Mouse (Mus musculus): ENCODE results near the gene Stk38. TPM values are rescaled to one million over a fixed set of nuclear protein-coding genes. Genes with fewer than 3 reads are reported as not detected.

Gene Stk38
- polyA plus RNA-seq, 1 experiment from 2014 or later, result 71.0 TPM

DNA sequence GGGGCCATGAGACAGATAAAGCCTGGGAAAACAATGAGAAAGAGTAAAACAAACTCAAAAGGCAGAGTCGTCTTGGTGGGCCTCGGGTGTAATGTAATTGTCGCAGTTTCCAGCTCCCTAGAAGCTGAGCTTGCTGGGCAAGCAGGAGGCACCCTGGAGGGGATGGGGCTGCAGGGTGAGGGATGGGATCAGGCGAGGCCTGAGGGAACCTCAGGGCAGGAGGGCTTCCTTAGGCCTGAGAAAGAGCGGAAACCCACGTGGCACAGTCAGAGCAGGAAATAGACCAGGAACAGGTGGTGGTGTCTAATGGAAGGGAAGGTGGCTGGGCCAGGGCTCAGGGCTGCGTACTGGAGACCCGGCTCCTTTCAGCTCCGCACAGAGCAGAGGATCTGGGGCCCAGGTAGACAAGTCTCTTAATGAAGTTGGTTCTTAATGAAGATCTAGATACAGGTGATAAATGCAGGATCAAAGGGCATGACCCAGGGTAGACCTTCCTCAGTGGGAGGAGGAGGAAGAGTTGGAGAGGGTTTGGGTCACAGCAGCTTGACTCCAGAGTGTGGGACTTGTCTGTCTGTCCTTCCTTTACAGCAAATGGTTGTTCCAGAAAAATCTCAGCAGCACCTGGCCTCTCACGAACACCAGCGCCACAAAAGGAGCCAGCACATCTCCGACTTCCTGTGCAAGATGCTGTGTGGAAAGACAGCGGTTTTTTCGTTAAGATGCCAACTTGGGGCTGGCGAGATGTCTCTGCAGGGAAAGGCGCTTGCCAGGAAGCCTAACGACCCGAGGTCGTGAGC, 73.5 kb downstream of the Stk38 start:
- Histone ChIP-seq H3K4me3 (no peak overlapping the region), H3K4me1 (peaks cover 24% of the 10 kb centered on the region), H3K27me3 (replicated peaks) (no peaks in the 10 kb centered on the region), H3K36me3 (no peaks in the 10 kb centered on the region), H3K9ac (no peak overlapping the region), H3K9me3 (no peaks in the 10 kb centered on the region), H3K27ac (replicated peaks) (no peak overlapping the region), H3K4me2 (no peak overlapping the region)
- no peak for ATAC-seq (ENCODE audit: extremely low read depth, insufficient number of reproducible peaks, low FRiP score, low TSS enrichment)
- WGBS, result 66% methylated on average over 19 of the region's 19 CpGs

DNA sequence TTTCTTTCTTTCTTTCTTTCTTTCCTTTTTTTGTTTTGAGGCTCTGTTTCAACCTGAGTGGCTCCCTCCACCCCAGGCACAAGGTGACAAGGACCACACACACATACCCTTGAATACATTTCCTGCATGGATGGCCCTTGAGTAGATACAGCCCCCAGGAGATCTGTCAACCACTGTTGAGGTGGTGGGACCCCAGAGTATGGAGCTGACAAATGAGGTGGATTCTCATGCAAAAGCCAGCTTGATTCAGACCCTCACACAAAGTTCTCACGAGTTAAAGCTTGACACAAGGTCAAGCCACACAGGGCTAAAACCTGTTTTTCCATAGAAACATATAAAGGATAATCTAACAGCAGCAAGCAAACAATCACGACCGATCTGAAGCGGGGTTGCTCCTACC, 75.5 kb downstream of the Stk38 start:
- peaks cover 24% of the 10 kb centered on the region for H3K4me1 ChIP-seq
- no peak overlapping the region for H3K9ac ChIP-seq
- H3K4me2 ChIP-seq, result no peak overlapping the region
- H3K27me3 ChIP-seq (replicated peaks), result no peaks in the 10 kb centered on the region
- ATAC-seq (ENCODE audit: extremely low read depth, insufficient number of reproducible peaks, low FRiP score, low TSS enrichment), result no peak
- no peak overlapping the region for H3K4me3 ChIP-seq
- H3K27ac ChIP-seq (replicated peaks), result no peak overlapping the region
- H3K9me3 ChIP-seq, result no peaks in the 10 kb centered on the region
- 86% methylated on average over 4 of the region's 4 CpGs for WGBS
- no peaks in the 10 kb centered on the region for H3K36me3 ChIP-seq

DNA sequence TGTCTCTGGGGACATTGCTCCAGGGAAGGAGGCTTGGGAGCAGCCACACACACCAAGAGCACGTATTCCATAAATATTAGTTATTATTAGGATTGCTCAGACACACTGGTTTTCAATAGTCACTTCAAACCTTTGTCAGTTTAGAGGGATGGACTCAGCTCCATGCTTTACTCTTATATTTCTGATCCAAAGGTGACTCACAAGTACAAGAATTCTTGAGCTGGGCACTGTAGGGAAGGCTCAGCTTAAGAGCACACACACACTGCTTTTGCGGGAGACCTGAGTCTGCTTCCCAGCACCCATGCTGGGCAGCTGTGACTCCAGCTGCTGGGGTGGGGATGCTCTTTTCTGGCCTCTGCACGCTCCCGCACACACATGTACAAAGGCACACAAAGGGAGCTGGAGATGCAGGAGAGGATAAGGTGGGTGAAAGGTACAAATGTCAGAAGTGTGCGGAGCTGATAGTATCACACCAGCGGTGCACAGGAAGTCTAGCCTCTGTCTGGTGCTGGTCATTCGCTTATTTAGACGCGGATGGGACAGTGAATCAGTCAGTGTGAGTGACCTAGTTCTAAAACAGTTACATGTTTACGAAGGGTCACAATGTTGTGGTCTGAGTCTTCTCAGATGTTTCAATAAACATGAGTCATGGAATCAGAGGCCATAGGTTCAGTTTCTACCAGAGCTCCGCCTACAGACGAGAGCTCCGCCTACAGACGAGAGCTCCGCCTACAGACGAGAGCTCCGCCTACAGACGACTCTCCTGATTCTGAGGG, 76.2 kb downstream of the Stk38 start:
- peak overlapping the region; percentile 92 for H3K27ac ChIP-seq (replicated peaks)
- H3K4me2 ChIP-seq, result no peak overlapping the region
- H3K4me3 ChIP-seq, result no peak overlapping the region
- H3K9ac ChIP-seq, result no peak overlapping the region
- no peak for ATAC-seq (ENCODE audit: extremely low read depth, insufficient number of reproducible peaks, low FRiP score, low TSS enrichment)
- H3K36me3 ChIP-seq, result no peaks in the 10 kb centered on the region
- H3K27me3 ChIP-seq (replicated peaks), result no peaks in the 10 kb centered on the region
- H3K4me1 ChIP-seq, result peaks cover 28% of the 10 kb centered on the region
- 87% methylated on average over 18 of the region's 18 CpGs for WGBS
- no peaks in the 10 kb centered on the region for H3K9me3 ChIP-seq

DNA sequence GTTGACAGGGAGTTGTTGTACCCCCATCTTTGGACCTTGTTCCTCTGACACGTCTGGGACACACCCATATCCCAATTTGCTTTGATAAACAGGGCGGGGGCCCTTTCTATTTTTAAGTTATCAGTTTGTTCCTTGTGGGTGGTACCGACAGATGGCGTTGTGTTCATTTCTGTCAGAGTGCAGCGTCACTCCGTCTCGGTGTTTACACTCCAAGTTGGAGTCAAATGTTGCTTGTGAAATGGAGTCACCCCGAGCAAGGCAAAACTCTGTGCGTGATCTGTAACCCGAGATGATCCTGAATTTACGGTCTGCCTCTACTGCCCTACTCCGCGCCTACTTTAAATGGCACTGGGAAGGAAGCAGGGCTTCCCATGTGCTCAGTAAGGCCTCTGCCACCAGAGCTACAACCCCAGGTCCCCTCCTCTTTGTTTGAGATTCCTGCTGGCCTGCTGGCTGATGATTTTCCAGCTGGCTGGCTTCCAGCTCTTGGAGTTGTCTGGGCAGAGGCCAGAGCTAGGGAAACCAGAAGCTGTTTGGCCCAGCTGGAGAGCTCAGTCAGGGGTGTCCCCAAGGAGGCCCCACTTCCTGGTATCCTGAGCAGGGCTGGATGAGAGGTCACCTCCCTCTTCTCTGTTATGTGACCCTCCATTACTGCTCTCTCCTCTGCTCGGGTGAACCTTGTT, 77.3 kb downstream of the Stk38 start:
- ATAC-seq (ENCODE audit: extremely low read depth, insufficient number of reproducible peaks, low FRiP score, low TSS enrichment), result peak; percentile 61
- peaks cover 31% of the 10 kb centered on the region for H3K4me1 ChIP-seq

DNA sequence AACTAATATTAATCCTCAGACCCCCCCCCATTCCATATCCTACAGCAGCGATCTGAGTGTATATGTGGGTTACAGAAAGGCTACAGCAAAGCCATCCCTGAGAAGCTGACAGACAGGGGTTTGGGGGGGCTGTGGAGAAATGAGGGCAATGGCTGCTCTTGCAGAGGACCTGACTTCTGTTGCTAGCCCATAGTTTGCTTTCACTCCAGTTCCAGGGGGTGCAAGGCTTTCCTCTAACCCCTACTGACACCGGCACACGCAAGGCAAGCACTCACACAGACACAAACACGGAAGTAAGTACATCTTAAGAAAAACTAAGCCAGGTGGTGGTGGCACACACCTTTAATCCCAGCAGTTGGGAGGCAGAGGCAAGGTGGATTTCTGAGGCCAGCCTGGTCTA, 78.4 kb downstream of the Stk38 start:
- Histone ChIP-seq H3K4me1 (peaks cover 31% of the 10 kb centered on the region), H3K4me3 (no peak overlapping the region), H3K27me3 (replicated peaks) (no peaks in the 10 kb centered on the region), H3K9me3 (no peaks in the 10 kb centered on the region), H3K4me2 (no peak overlapping the region), H3K27ac (replicated peaks) (no peak overlapping the region), H3K36me3 (no peaks in the 10 kb centered on the region), H3K9ac (no peak overlapping the region)
- ATAC-seq (ENCODE audit: extremely low read depth, insufficient number of reproducible peaks, low FRiP score, low TSS enrichment), result no peak
- WGBS, result 87% methylated on average over 4 of the region's 4 CpGs

More for the DNA sequence above, 77.3 kb downstream of the Stk38 start:
- WGBS, result 9% methylated on average over 14 of the region's 14 CpGs
- Histone ChIP-seq H3K27me3 (replicated peaks) (no peaks in the 10 kb centered on the region), H3K27ac (replicated peaks) (peak overlapping the region; percentile 92), H3K36me3 (no peaks in the 10 kb centered on the region), H3K4me3 (peak overlapping the region; percentile 28), H3K9ac (peak overlapping the region; percentile 55), H3K9me3 (no peaks in the 10 kb centered on the region), H3K4me2 (peak overlapping the region; percentile 58)

DNA sequence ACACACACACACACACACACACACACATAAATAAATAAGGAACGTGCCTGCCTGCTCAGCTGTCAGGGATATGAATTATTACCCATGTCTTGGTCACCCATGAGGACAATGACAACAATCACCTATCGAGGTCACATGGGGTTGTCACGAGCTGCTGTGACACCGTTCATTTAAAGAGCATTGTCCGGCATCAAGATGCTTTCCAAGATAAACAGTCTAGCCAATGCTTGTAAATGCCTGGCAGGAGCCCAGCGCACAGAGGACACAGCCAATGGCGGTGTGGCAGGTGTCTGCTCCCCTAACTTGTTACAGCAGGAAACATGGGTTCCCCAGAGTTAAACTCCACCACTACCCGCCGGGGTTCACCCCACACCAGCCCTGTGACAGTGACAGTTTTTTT, 79.8 kb downstream of the Stk38 start:
- H3K4me1 ChIP-seq, result peaks cover 29% of the 10 kb centered on the region
- no peak overlapping the region for H3K27ac ChIP-seq (replicated peaks)
- no peak overlapping the region for H3K9ac ChIP-seq
- no peaks in the 10 kb centered on the region for H3K36me3 ChIP-seq
- no peaks in the 10 kb centered on the region for H3K9me3 ChIP-seq
- no peak overlapping the region for H3K4me2 ChIP-seq
- ATAC-seq (ENCODE audit: extremely low read depth, insufficient number of reproducible peaks, low FRiP score, low TSS enrichment), result no peak
- H3K4me3 ChIP-seq, result no peak overlapping the region
- H3K27me3 ChIP-seq (replicated peaks), result no peaks in the 10 kb centered on the region
- 82% methylated on average over 9 of the region's 9 CpGs for WGBS

DNA sequence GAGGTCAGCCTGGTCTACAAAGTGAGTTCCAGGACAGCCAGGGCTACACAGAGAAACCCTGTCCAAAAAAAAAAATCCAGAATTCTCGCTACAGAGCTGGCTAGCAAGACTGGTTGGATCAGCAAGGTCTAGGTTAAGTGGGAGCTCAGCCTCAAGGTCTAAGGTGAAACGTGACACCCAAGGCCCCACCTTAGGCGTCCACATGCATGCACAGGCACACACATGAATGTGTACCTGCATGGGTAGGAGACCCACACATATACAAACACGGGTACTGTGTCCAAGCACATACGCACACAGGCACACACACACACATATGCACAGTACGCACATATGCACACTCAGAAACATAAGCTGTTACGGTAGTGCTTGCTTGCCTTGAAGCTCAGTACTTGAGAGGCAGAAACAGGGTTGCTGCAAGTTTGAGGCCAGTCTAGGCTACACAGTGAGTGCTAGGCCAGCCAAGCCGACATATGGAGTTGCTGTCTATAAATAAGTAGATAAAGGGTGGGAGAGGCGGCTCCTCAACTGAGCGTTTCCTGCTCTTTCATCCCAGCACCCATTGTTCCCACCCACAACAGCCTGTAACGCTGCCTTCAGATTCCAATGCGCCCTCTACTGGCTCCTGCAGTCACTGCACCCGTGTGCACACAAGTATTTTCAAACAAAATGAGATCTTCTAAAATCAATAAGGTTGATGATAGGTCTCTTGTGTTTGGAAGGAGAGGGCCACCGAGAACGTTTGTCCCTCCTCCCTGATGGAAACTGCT, 80.7 kb downstream of the Stk38 start:
- no peak overlapping the region for H3K27ac ChIP-seq (replicated peaks)
- no peaks in the 10 kb centered on the region for H3K36me3 ChIP-seq
- no peak overlapping the region for H3K9ac ChIP-seq
- no peak for ATAC-seq (ENCODE audit: extremely low read depth, insufficient number of reproducible peaks, low FRiP score, low TSS enrichment)
- H3K9me3 ChIP-seq, result no peaks in the 10 kb centered on the region
- H3K4me1 ChIP-seq, result peaks cover 29% of the 10 kb centered on the region
- no peaks in the 10 kb centered on the region for H3K27me3 ChIP-seq (replicated peaks)
- H3K4me2 ChIP-seq, result no peak overlapping the region
- H3K4me3 ChIP-seq, result no peak overlapping the region
- 43% methylated on average over 15 of the region's 15 CpGs for WGBS

DNA sequence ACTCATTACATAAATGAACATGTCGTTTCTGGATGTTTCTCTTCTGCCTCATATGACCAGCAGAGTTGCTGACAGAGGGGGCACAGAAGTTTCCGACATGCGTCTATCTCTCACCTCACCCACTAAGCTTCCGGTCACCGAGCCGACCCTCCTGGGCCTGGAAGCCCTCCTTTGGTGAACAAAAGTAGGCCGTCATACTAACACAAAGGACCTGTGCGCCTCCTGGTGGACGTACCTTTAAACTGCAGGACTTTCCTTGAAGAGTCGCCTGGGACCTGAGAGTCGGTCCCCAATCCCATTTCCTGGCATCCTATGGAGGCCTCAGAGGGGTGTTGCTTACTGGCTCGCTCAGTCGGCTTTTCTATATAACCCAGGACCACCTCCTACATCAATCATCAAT, 81.4 kb downstream of the Stk38 start:
- Histone ChIP-seq H3K4me1 (peaks cover 25% of the 10 kb centered on the region), H3K27ac (replicated peaks) (no peak overlapping the region), H3K4me3 (no peak overlapping the region), H3K4me2 (peak overlapping the region; percentile 39; the same call in 1 of the 2 replicates), H3K9me3 (no peaks in the 10 kb centered on the region), H3K36me3 (no peaks in the 10 kb centered on the region), H3K27me3 (replicated peaks) (no peaks in the 10 kb centered on the region), H3K9ac (0 out of 2 replicates have a peak overlapping the region, but pooled peaks have one; percentile 38)
- ATAC-seq (ENCODE audit: extremely low read depth, insufficient number of reproducible peaks, low FRiP score, low TSS enrichment), result no peak
- WGBS, result 9% methylated on average over 13 of the region's 13 CpGs

DNA sequence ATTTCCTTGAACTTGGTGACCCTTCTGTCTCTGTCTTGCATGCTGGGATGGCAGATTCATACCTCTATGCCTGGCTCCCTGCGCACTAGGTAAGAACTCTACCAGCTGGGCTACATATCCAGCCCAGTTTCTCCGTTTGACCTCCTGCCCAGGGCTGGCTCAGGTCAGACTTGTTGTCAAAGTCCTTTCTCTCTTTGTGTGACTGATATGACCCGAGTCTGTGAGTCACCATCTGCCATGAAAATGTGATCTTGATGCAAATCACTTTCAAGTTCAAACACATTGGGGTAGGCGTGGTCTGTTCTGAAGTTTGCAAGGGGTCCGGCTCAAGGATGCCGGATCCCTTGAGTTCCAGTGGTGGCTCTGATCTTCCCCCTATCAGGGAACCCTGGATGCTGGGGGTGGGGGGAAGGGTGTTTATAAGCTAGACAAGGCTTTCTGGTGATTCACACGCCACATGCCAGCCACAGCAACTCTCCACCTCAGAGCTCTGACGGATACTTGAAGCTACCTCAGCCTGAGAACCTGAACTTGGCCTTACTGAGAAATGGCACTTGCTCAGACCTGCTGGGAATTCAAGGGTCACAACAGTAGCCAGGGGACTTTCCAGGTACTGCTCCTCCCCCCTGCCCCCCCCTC, 82.7 kb downstream of the Stk38 start:
- Histone ChIP-seq H3K27me3 (replicated peaks) (no peaks in the 10 kb centered on the region), H3K36me3 (no peaks in the 10 kb centered on the region), H3K4me2 (no peak overlapping the region), H3K27ac (replicated peaks) (no peak overlapping the region), H3K4me3 (no peak overlapping the region), H3K9ac (no peak overlapping the region), H3K9me3 (no peaks in the 10 kb centered on the region), H3K4me1 (peaks cover 19% of the 10 kb centered on the region)
- ATAC-seq (ENCODE audit: extremely low read depth, insufficient number of reproducible peaks, low FRiP score, low TSS enrichment), result no peak
- 75% methylated on average over 8 of the region's 8 CpGs for WGBS

DNA sequence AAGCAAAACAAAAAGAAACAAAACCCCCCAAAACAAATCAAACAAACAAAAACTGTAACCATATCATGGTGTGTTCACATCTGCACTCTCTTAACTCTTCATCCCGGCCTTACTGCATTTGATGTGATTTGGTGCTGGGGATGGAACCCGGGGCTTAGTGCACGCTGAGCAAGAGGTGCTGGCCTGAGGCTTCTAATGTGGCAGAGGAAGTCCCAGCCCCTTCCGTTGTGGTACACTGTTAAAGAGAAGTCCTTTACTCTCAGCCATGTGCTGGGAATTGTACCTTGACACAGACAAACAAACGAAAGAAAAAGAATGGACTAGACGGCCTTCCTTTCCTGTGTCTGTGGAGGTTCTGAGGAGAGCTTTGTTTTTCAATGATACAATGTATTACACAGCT, 85.7 kb downstream of the Stk38 start:
- no peak for ATAC-seq (ENCODE audit: extremely low read depth, insufficient number of reproducible peaks, low FRiP score, low TSS enrichment)
- Histone ChIP-seq H3K9ac (no peak overlapping the region), H3K36me3 (no peaks in the 10 kb centered on the region), H3K4me1 (peaks cover 13% of the 10 kb centered on the region), H3K27ac (replicated peaks) (no peak overlapping the region), H3K4me3 (no peak overlapping the region), H3K27me3 (replicated peaks) (no peaks in the 10 kb centered on the region), H3K4me2 (no peak overlapping the region), H3K9me3 (no peaks in the 10 kb centered on the region)
- 54% methylated on average over 6 of the region's 6 CpGs for WGBS

Data from heart, embryonic 13.5 days (tissue).